Mouse (Mus musculus): ENCODE measurements at regions not wholly inside any gene's neighbourhood (a gene's known extent, or its start where the extent isn't known, plus 50 kb on each side); places are given as distances from the start of the nearest gene placed in this dataset.

DNA sequence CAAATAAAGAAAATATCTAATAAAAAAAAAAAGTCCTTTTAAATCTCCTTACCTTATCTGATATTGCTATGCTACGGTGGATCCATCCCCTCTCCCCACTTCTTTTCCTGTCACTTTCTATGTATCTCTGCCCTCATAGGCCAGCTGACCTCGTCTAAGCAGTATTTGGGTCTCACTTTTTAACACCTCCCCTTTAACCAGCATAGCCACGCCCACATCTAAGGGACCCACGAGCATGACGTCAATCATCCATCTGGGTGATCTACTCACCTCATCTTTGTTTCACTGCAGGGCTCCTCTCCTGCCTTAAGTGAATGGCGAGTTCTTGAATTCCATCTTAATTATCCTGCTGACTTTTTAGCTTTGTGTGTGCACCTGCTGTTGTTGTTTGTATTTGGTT lies 97.4 kb upstream of the Arhgap5 start:
- TF ChIP-seq CTCF (conservative IDR thresholded peaks at IDR 0.05; ENCODE audit: low read length) (no peak), NANOG (IDR thresholded peaks at IDR 0.05; ENCODE audit: borderline replicate concordance, low read length) (no peak)

Data from E14TG2a.4 (cell line).